Mouse (Mus musculus): ENCODE data around the gene Glt28d2. TPM values are rescaled to one million over a fixed set of nuclear protein-coding genes. Genes with fewer than 3 reads are reported as not detected.

Glt28d2 gene
- 3.8 and 4.8 TPM in 2 replicates for polyA plus RNA-seq (2015; fragmentation: Nextera tagmentation; extraction: Ambion mirVana)

- Histone ChIP-seq H3K36me3 (ENCODE audit: control insufficient read depth, insufficient read depth, low read length) (no peaks in the 10 kb centered on the region), H3K9ac (ENCODE audit: low read length) (peak within 1 kb of the TSS; percentile 70), H3K4me2 (ENCODE audit: low read depth, low read length) (peak within 1 kb of the TSS; percentile 66), H3K4me3 (replicated peaks; ENCODE audit: low read length) (peak within 1 kb of the TSS; percentile 55), H3K4me1 (ENCODE audit: control insufficient read depth, insufficient read depth, low read length) (peaks cover 6% of the 10 kb centered on the region; the same call in 1 of the 2 replicates), H3K27ac (ENCODE audit: low read length) (peak within 1 kb of the TSS; percentile 67), H3K9me3 (replicated peaks; ENCODE audit: control insufficient read depth, low read length) (no peaks in the 10 kb centered on the region), H3K27me3 (ENCODE audit: control insufficient read depth, insufficient read depth, low read length) (no peaks in the 10 kb centered on the region)
- peak; percentile 96 for ATAC-seq (ENCODE audit: insufficient read depth, low FRiP score)
- under 1% methylated on average over 48 of the region's 48 CpGs for WGBS
These were observed at the start of gene Glt28d2, which contains the start of gene Gm37240 for GRCm38 (mm10) chr3:85887239-85887827. Glt28d2 (minus strand) TSS chr3:85887516. Gm37240 (minus strand) TSS chr3:85887518.

GRCm38 (mm10) chr3:85933586-85933985, 46.3 kb upstream of the Glt28d2 start:
- no peaks in the 10 kb centered on the region for H3K4me1 ChIP-seq (ENCODE audit: control insufficient read depth, insufficient read depth, low read length)
- no peak for ATAC-seq (ENCODE audit: insufficient read depth, low FRiP score)
- no peaks in the 10 kb centered on the region for H3K27me3 ChIP-seq (ENCODE audit: control insufficient read depth, insufficient read depth, low read length)
- no peaks in the 10 kb centered on the region for H3K36me3 ChIP-seq (ENCODE audit: control insufficient read depth, insufficient read depth, low read length)
- 82% methylated on average over 5 of the region's 5 CpGs for whole genome bisulfite sequencing
- no peaks in the 10 kb centered on the region for H3K9me3 ChIP-seq (replicated peaks; ENCODE audit: control insufficient read depth, low read length)
- no peak overlapping the region for H3K4me3 ChIP-seq (replicated peaks; ENCODE audit: low read length)
- H3K9ac ChIP-seq (ENCODE audit: low read length) = no peak overlapping the region
- no peak overlapping the region for H3K4me2 ChIP-seq (ENCODE audit: low read depth, low read length)
- no peak overlapping the region for H3K27ac ChIP-seq (ENCODE audit: low read length)

DNA sequence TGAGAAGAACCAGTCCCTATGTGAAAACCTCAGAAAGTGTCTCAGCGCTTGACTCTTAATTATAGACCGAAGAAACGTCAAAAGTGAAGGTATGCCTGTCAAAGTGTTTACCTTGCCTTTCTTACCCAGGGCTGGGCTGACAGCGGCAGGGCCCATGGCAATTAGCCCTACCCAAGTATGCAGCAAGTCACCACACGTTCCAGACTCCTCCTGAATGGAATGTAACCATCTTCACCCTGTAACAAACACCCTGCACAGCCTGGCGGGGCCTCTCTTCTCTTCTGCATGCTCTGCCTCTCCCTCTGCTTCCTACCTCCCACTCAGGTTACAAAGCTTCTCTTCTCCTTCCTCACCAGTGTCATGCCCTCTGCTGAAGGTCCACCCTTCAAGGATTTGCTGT, 44.5 kb upstream of the Glt28d2 start:
- Histone ChIP-seq H3K9me3 (replicated peaks; ENCODE audit: control insufficient read depth, low read length) (no peaks in the 10 kb centered on the region), H3K9ac (ENCODE audit: low read length) (no peak overlapping the region), H3K27ac (ENCODE audit: low read length) (peak overlapping the region; percentile 40; the same call in 1 of the 2 replicates), H3K27me3 (ENCODE audit: control insufficient read depth, insufficient read depth, low read length) (no peaks in the 10 kb centered on the region), H3K4me2 (ENCODE audit: low read depth, low read length) (no peak overlapping the region), H3K4me1 (ENCODE audit: control insufficient read depth, insufficient read depth, low read length) (no peaks in the 10 kb centered on the region), H3K4me3 (replicated peaks; ENCODE audit: low read length) (no peak overlapping the region), H3K36me3 (ENCODE audit: control insufficient read depth, insufficient read depth, low read length) (no peaks in the 10 kb centered on the region)
- no peak for ATAC-seq (ENCODE audit: insufficient read depth, low FRiP score)
- 53% methylated on average over 6 of the region's 6 CpGs for WGBS

DNA sequence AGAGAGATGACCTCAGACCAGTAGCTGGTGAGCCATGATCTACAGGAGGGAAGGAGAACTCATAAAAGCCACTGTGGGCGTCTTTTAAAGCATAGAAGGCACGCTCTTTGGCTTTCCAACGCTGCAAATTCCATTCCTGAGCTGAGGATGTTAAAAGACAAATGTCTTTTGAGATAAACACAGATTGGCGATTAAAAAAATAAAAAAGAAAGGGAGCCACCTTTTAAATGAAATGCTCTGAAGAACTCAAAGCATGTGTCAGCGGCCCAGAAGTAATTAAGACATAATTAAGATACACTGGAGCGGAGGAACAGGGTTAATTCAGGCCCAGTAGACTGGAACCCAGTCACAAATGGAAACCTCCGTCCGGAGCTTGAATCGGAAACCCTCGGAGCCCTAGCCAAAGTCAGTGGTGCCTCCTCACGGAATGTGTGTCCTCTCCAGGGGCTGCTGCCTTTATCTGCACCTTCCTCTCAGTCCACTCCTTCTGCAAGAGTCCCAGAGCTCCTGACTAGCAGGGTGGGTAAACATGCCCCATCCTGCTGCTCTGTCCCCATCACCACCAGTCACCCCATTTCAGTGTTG, 43.4 kb upstream of the Glt28d2 start:
- 80% methylated on average over 11 of the region's 11 CpGs for WGBS

GRCm38 (mm10) chr3:85929711-85930110, 42.4 kb upstream of the Glt28d2 start:
- Histone ChIP-seq H3K27me3 (ENCODE audit: control insufficient read depth, insufficient read depth, low read length) (no peaks in the 10 kb centered on the region), H3K27ac (ENCODE audit: low read length) (no peak overlapping the region), H3K9ac (ENCODE audit: low read length) (no peak overlapping the region), H3K4me3 (replicated peaks; ENCODE audit: low read length) (no peak overlapping the region), H3K36me3 (ENCODE audit: control insufficient read depth, insufficient read depth, low read length) (no peaks in the 10 kb centered on the region), H3K9me3 (replicated peaks; ENCODE audit: control insufficient read depth, low read length) (no peaks in the 10 kb centered on the region), H3K4me1 (ENCODE audit: control insufficient read depth, insufficient read depth, low read length) (no peaks in the 10 kb centered on the region), H3K4me2 (ENCODE audit: low read depth, low read length) (no peak overlapping the region)
- no peak for ATAC-seq (ENCODE audit: insufficient read depth, low FRiP score)
- whole genome bisulfite sequencing = 72% methylated on average over 5 of the region's 5 CpGs

More for the DNA sequence above, 43.4 kb upstream of the Glt28d2 start:
- no peak overlapping the region for H3K4me3 ChIP-seq (replicated peaks; ENCODE audit: low read length)
- no peak overlapping the region for H3K27ac ChIP-seq (ENCODE audit: low read length)
- no peak overlapping the region for H3K4me2 ChIP-seq (ENCODE audit: low read depth, low read length)
- no peaks in the 10 kb centered on the region for H3K4me1 ChIP-seq (ENCODE audit: control insufficient read depth, insufficient read depth, low read length)
- no peaks in the 10 kb centered on the region for H3K9me3 ChIP-seq (replicated peaks; ENCODE audit: control insufficient read depth, low read length)
- H3K27me3 ChIP-seq (ENCODE audit: control insufficient read depth, insufficient read depth, low read length) = no peaks in the 10 kb centered on the region
- no peaks in the 10 kb centered on the region for H3K36me3 ChIP-seq (ENCODE audit: control insufficient read depth, insufficient read depth, low read length)
- no peak overlapping the region for H3K9ac ChIP-seq (ENCODE audit: low read length)
- ATAC-seq (ENCODE audit: insufficient read depth, low FRiP score) = no peak

DNA sequence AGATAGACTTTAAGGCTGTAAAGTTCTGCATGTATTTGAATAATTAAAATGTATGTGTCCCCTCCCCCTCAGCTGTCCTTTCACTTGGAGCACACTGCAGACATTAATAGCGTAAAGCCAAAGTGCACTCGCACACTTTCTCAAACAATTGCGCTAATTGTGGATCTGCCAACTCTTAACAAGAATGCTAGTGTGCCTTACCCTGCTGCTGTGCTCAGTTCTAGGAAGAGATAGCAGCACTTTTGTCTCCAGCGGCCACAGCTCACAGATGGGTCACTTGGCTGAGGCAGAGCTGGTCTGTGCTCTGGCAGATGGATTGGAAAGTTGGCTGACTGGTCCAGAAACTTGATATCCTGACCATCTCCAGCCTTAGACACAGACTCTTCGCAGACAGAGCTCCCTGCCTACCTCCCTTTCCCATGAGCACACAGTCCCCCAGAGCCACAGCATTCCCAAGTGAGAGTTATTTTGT, 40.9 kb upstream of the Glt28d2 start:
- Histone ChIP-seq H3K36me3 (ENCODE audit: control insufficient read depth, insufficient read depth, low read length) (no peaks in the 10 kb centered on the region), H3K4me2 (ENCODE audit: low read depth, low read length) (no peak overlapping the region), H3K4me3 (replicated peaks; ENCODE audit: low read length) (no peak overlapping the region), H3K9ac (ENCODE audit: low read length) (no peak overlapping the region), H3K27me3 (ENCODE audit: control insufficient read depth, insufficient read depth, low read length) (no peaks in the 10 kb centered on the region), H3K9me3 (replicated peaks; ENCODE audit: control insufficient read depth, low read length) (no peaks in the 10 kb centered on the region), H3K27ac (ENCODE audit: low read length) (no peak overlapping the region), H3K4me1 (ENCODE audit: control insufficient read depth, insufficient read depth, low read length) (no peaks in the 10 kb centered on the region)
- WGBS = 70% methylated on average over 5 of the region's 5 CpGs
- ATAC-seq (ENCODE audit: insufficient read depth, low FRiP score) = no peak

DNA sequence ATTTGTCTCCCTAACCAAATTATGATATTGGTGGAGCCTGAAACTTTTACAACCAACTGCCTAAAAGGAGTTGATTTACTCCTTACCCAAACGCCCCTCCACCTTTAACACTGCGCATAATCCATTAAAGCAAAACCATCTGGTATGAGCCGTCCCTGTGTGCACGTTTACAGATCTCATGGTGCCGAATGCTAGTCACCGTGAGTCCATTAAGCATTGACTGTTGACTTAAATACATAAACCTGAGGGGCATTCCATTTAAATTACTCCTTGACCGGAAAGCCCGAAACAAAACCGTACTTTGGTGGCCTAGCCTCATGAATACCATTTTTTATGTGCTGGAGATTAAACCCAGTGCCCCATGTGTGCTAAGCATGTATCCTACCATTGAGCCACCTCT, 40.0 kb upstream of the Glt28d2 start:
- no peaks in the 10 kb centered on the region for H3K27me3 ChIP-seq (ENCODE audit: control insufficient read depth, insufficient read depth, low read length)
- WGBS = 51% methylated on average over 9 of the region's 9 CpGs
- no peak overlapping the region for H3K9ac ChIP-seq (ENCODE audit: low read length)
- ATAC-seq (ENCODE audit: insufficient read depth, low FRiP score) = no peak
- H3K27ac ChIP-seq (ENCODE audit: low read length) = no peak overlapping the region
- H3K4me2 ChIP-seq (ENCODE audit: low read depth, low read length) = no peak overlapping the region
- no peaks in the 10 kb centered on the region for H3K9me3 ChIP-seq (replicated peaks; ENCODE audit: control insufficient read depth, low read length)
- H3K4me1 ChIP-seq (ENCODE audit: control insufficient read depth, insufficient read depth, low read length) = no peaks in the 10 kb centered on the region
- no peaks in the 10 kb centered on the region for H3K36me3 ChIP-seq (ENCODE audit: control insufficient read depth, insufficient read depth, low read length)
- no peak overlapping the region for H3K4me3 ChIP-seq (replicated peaks; ENCODE audit: low read length)

DNA sequence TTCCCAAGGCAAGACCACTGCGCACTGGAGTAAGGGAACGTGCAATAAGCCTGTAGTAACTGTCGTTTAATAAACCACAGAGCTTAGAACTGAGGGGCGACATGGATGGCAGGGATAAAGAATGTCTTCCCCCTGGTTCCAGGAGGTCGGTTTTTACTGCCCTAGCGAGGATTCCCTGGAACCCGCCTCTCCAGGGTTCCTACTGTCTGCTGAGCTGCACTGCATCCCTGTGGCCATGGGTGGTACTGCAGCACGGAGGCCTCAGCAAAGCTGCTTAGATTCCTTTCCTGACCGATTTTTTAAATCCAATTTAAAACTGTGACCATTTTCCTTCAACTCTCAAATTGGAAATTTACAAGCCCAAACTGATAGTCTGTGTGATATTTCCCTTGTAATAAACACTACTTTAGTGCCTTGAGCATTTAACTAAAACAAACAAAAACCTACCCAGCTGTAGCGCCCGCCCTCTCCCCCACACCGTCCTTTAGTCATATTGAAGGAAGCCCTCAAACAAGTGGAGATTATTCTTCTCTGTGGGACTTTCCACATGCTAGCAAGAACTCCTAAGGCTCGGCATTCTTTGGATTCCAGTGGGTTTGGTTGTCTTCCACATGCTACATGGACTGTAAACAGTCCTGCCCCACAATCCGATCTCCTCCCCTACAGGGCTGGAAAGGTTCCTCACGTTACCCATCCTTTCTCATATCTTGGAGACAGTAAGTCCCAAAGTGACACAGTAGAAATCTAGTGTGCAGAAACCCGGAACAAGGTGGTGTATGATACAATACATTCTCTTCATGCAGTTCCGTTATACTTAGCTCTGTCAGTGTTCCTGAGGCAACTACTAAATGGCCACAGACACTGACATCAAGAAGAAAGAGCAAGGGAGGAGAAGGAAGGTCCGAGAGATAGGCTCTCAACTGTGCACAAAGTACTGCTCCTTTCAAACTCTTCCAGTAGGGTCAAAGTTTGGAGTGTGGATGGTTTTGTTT, 36.9 kb upstream of the Glt28d2 start:
- Histone ChIP-seq H3K36me3 (ENCODE audit: control insufficient read depth, insufficient read depth, low read length) (no peaks in the 10 kb centered on the region), H3K4me2 (ENCODE audit: low read depth, low read length) (0 out of 2 replicates have a peak overlapping the region, but pooled peaks have one; percentile 13), H3K27me3 (ENCODE audit: control insufficient read depth, insufficient read depth, low read length) (no peaks in the 10 kb centered on the region), H3K27ac (ENCODE audit: low read length) (no peak overlapping the region), H3K4me3 (replicated peaks; ENCODE audit: low read length) (no peak overlapping the region), H3K4me1 (ENCODE audit: control insufficient read depth, insufficient read depth, low read length) (no peaks in the 10 kb centered on the region), H3K9ac (ENCODE audit: low read length) (0 out of 2 replicates have a peak overlapping the region, but pooled peaks have one; percentile 54), H3K9me3 (replicated peaks; ENCODE audit: control insufficient read depth, low read length) (no peaks in the 10 kb centered on the region)
- WGBS = 38% methylated on average over 18 of the region's 18 CpGs
- peak; percentile 78; the same call in 1 of the 2 replicates for ATAC-seq (ENCODE audit: insufficient read depth, low FRiP score)
